Mouse (Mus musculus) adrenal gland, postnatal 25 days (tissue): ENCODE data around the gene Zscan2. TPM values are rescaled to one million over a fixed set of nuclear protein-coding genes. Genes with fewer than 3 reads are reported as not detected.

ENCODE experiments used
- DNase-seq: peaks from one replicate; pipeline ENCODE4 v3.0.0; 2021; ENCODE audit warnings: mixed read lengths
- total RNA-seq: library from RNA; stranded (reverse); gene quantifications from 2 replicates; pipeline ENCODE4 v1.2.3, GENCODE M21; 2021

Zscan2 gene
- total RNA-seq, 1 experiment from 2014 or later = 8.0 TPM

- no peak for DNase-seq
Measured at GRCm38 (mm10) chr7:80843910-80844640, 16.6 kb upstream of the Zscan2 start.

GRCm38 (mm10) chr7:80844691-80845090 is 16.0 kb upstream of the Zscan2 start:
- no peak for DNase-seq

- no peak for DNase-seq
Measured at GRCm38 (mm10) chr7:80845621-80846279, 15.0 kb upstream of the Zscan2 start.

- DNase-seq = no peak
Measured at GRCm38 (mm10) chr7:80846280-80846678, 14.4 kb upstream of the Zscan2 start.

GRCm38 (mm10) chr7:80846709-80847108 is 14.0 kb upstream of the Zscan2 start:
- DNase-seq = no peak

GRCm38 (mm10) chr7:80849267-80849666 is 11.5 kb upstream of the Zscan2 start:
- DNase-seq = no peak

GRCm38 (mm10) chr7:80849710-80850109 is 11.0 kb upstream of the Zscan2 start:
- DNase-seq = no peak

GRCm38 (mm10) chr7:80850520-80850919 is 10.2 kb upstream of the Zscan2 start:
- DNase-seq = no peak

GRCm38 (mm10) chr7:80853218-80853617 is 7.5 kb upstream of the Zscan2 start:
- DNase-seq = no peak

- no peak for DNase-seq
Measured at GRCm38 (mm10) chr7:80855316-80855715, 5.4 kb upstream of the Zscan2 start.

- peak; percentile 80 for DNase-seq
Measured at GRCm38 (mm10) chr7:80857181-80857580, 3.5 kb upstream of the Zscan2 start.

- DNase-seq = peak; percentile 65
Measured at GRCm38 (mm10) chr7:80860227-80860626, 493 bp upstream of the Zscan2 start.

GRCm38 (mm10) chr7:80862475-80862874 is 1.8 kb downstream of the Zscan2 start:
- DNase-seq = no peak

- no peak for DNase-seq
Measured at GRCm38 (mm10) chr7:80863520-80863919, 2.8 kb downstream of the Zscan2 start.

GRCm38 (mm10) chr7:80864151-80864550 is 3.4 kb downstream of the Zscan2 start:
- no peak for DNase-seq

GRCm38 (mm10) chr7:80864831-80865230 is 4.1 kb downstream of the Zscan2 start:
- DNase-seq = no peak

- no peak for DNase-seq
Measured at GRCm38 (mm10) chr7:80865521-80865920, 4.8 kb downstream of the Zscan2 start.

- DNase-seq = no peak
Measured at GRCm38 (mm10) chr7:80866514-80867147, 5.9 kb downstream of the Zscan2 start.

GRCm38 (mm10) chr7:80868686-80869085 is 8.0 kb downstream of the Zscan2 start:
- no peak for DNase-seq

GRCm38 (mm10) chr7:80873038-80873437 is 12.3 kb downstream of the Zscan2 start:
- DNase-seq = no peak

GRCm38 (mm10) chr7:80873631-80874030 is 12.9 kb downstream of the Zscan2 start:
- no peak for DNase-seq

- DNase-seq = no peak
Measured at GRCm38 (mm10) chr7:80875727-80876126, 15.0 kb downstream of the Zscan2 start.

GRCm38 (mm10) chr7:80882830-80883505 is 22.2 kb downstream of the Zscan2 start:
- no peak for DNase-seq
